Mouse (Mus musculus): ENCODE data around the gene H60c.
"Not testable (repeated sequence)": the region's sequence is repeated elsewhere in the genome, so short reads cannot be mapped to it uniquely, and the experiment has no call there.

The H60c gene

GRCm38 (mm10) chr10:3267671-3268070, at the start of gene H60c:
TSS of gene H60c (minus strand) at chr10:3267771.
- no peak for DNase-seq

- no peak for DNase-seq
These were observed 41.2 kb upstream of the H60c start for GRCm38 (mm10) chr10:3308821-3309206.

- DNase-seq = no peak
These were observed 40.7 kb upstream of the H60c start for GRCm38 (mm10) chr10:3308180-3308820.

- no peak for DNase-seq
These were observed 40.2 kb upstream of the H60c start for GRCm38 (mm10) chr10:3307752-3308151.

GRCm38 (mm10) chr10:3293969-3294368, 26.4 kb upstream of the H60c start:
- no peak for DNase-seq

GRCm38 (mm10) chr10:3281047-3281446, 13.5 kb upstream of the H60c start:
- DNase-seq = no peak

GRCm38 (mm10) chr10:3274065-3274464, 6.5 kb upstream of the H60c start:
- no peak for DNase-seq

GRCm38 (mm10) chr10:3271036-3271435, 3.5 kb upstream of the H60c start:
- no peak for DNase-seq

- DNase-seq = no peak
These were observed 842 bp downstream of the H60c start for GRCm38 (mm10) chr10:3266729-3267128.

- no peak for DNase-seq
These were observed 4.8 kb downstream of the H60c start for GRCm38 (mm10) chr10:3262784-3263183.

GRCm38 (mm10) chr10:3257391-3257790, 10.2 kb downstream of the H60c start:
- DNase-seq = no peak

GRCm38 (mm10) chr10:3238436-3238835, 29.1 kb downstream of the H60c start:
- DNase-seq = not testable (repeated sequence)

GRCm38 (mm10) chr10:3236638-3237270, 30.8 kb downstream of the H60c start:
- no peak for DNase-seq

GRCm38 (mm10) chr10:3228447-3229195, 39.0 kb downstream of the H60c start:
- DNase-seq = no peak

All from thymus, adult 18-20 months (tissue).